Mouse (Mus musculus): Measurements from ENCODE around the gene Zfp651.

DNA sequence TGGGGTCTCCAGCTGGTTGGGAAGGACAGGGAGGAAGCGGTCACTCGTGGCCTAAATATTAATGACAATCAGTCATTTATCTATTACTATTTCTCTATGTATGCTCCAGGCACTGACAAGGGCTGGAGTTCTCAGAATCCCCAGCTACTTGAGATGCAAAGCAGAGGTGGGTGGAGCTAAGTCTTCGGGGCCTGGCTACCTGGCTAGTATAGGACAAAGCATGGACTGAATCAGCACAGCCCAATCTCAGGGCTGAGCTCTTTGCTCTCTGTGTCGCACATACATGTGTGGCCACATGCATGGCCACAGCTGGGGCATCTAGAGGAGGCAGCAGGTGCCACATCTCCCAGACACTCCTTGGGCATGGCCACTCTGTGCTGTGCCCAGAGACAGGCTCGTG, 61.6 kb downstream of the Zfp651 start:
- no peak for TF ChIP-seq CTCF (IDR thresholded peaks at IDR 0.05; ENCODE audit: low read depth, low read length)
- TF ChIP-seq POLR2AphosphoS5 (IDR thresholded peaks at IDR 0.05; ENCODE audit: insufficient replicate concordance, low read depth, low read length): no peak
- no peak for TF ChIP-seq TAL1 (conservative IDR thresholded peaks at IDR 0.05; ENCODE audit: low read depth, low read length)

All from G1E (cell line).